Mouse (Mus musculus): ENCODE measurements around the gene Xlr4a. TPM values are rescaled to one million over a fixed set of nuclear protein-coding genes. Genes with fewer than 3 reads are reported as not detected.
"Not testable (repeated sequence)": the region's sequence is repeated elsewhere in the genome, so short reads cannot be mapped to it uniquely, and the experiment has no call there.

Xlr4a gene
- 0.20 and 0.74 TPM in 2 replicates for polyA plus RNA-seq (2014; fragmentation: Nextera tagmentation; extraction: Ambion mirVana)

DNA sequence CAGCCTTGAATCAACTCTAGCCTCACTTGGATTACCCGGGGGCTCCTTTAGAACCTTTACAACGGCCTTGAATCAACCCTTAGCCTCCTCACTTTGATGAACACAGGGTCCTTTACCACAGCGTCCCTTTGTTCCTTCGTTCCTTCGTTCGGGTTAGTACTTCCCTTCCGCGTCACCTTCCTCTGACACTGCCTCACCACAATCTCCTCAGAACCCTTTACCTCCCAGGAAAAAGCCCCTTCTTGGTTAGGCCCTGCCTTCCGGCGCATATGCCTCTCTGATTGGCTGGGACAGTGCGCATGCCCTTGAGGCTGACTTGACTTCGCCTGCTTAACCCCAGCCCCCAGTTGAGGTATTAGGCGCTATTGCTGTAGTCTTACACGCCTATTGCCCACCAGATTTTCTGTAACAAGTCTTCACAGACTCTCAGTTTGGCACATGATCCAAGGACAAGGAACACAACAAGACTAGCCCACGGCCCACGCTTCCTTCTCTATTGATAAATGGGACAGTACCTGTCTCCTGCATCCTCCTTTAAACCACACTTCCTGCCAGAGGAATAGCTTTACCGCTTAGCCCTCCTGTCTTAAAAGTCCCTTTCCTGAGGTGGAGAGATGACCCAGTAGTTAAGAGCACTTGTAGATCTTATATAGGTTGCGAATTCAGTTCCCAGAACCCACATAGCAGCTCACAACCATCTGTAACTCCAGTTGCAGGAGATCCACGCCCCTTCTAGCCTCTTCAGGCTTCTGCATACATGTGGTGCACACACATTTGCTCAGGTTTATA is at the start of gene Xlr4a:
Gene Xlr4a, minus strand, starts transcription at position 212 of the 789 bp plus-strand sequence.
- H3K27me3 ChIP-seq (replicated peaks; ENCODE audit: control insufficient read depth, insufficient read depth, low read length); H3K36me3 ChIP-seq (ENCODE audit: control insufficient read depth, insufficient read depth, low read length); H3K9ac ChIP-seq (ENCODE audit: low read depth, low read length); DNase-seq (ENCODE audit: low spot score); H3K4me1 ChIP-seq (ENCODE audit: control insufficient read depth, insufficient read depth, low read length); H3K4me2 ChIP-seq (ENCODE audit: low read depth, low read length); H3K27ac ChIP-seq (replicated peaks; ENCODE audit: low read depth, low read length); H3K9me3 ChIP-seq (ENCODE audit: control insufficient read depth, low read length); H3K4me3 ChIP-seq (ENCODE audit: low read depth, low read length); ATAC-seq (ENCODE audit: low read depth): not testable (repeated sequence)
- WGBS: 77% methylated on average over 18 of the region's 19 CpGs

DNA sequence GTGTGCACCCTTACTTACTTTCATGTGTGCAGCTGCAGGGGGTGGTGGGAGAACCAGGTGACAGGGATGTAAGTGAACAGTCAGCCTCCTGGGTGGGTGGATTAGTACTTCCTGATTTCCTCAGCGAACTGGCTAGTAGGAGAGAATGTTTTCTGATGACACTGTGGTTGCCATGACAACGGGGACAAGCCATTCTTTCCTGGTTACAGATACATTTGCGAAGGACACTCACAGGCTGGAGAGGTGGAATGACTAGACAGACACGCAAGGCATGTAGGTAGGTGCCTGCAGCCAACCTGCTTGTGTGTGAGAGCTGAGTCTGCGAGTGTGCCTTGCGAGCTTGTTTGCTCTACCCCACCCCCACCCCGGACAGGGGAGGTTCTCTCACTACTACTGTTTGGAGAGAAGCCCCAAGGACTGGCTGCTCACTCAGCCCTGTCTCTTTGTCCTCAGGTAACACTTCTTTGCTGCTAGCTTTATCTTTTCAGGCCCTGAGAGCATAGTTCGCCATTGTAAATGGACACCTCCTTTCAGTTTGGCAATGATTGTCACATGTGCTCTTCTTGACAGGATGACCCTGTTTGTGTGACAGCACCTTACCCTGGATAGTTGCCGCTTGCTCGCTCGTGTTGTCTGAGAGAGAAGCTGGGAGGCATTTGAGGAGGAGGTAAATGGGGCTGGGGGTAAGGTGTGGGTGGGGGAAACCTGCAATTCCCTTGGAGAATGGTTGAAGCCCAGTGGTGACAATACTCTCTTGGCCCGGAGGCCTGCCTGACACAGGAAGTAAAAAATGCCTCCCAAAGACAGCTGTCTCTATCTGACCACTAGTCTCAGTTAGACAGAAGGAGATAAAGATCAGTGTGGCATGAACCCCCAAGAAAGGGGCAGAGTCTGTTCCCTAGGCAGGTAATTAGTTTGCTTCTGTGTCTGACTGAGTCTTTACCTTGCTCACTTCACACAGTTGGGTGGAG is 40.9 kb upstream of the Xlr4a start:
- not testable (repeated sequence) for H3K9me3 ChIP-seq (ENCODE audit: control insufficient read depth, low read length); H3K27ac ChIP-seq (replicated peaks; ENCODE audit: low read depth, low read length); H3K36me3 ChIP-seq (ENCODE audit: control insufficient read depth, insufficient read depth, low read length); H3K4me2 ChIP-seq (ENCODE audit: low read depth, low read length); H3K4me3 ChIP-seq (ENCODE audit: low read depth, low read length); DNase-seq (ENCODE audit: low spot score); H3K27me3 ChIP-seq (replicated peaks; ENCODE audit: control insufficient read depth, insufficient read depth, low read length); H3K9ac ChIP-seq (ENCODE audit: low read depth, low read length); H3K4me1 ChIP-seq (ENCODE audit: control insufficient read depth, insufficient read depth, low read length)
- no CpG with 5 or more reads among the region's 12 CpGs for WGBS
- peak; percentile 33; the same call in 1 of the 2 replicates for ATAC-seq (ENCODE audit: low read depth)

DNA sequence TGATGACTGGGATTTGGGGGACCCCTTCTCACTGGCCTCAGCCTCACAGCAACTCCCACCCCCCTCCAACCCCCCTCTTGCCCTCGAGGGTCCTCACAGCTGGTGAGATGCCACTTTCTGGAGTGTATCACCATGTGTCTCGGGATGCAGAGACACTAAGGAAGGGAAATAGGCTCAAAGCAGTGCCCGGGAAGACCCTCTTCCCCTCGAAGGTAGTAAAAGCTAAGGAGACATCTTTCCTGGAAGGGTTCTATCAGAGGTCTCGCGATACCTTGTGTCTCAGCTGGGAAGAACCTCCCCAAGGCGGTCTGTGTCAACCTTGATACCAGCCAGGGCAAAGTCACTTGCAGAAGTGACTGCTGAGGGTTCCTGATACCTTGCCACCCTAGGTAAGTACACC is 34.5 kb upstream of the Xlr4a start, which contains the start of gene Gm14685:
Gene Gm14685, plus strand, starts transcription at position 301 of the 400 bp plus-strand sequence.
- not testable (repeated sequence) for H3K36me3 ChIP-seq (ENCODE audit: control insufficient read depth, insufficient read depth, low read length); DNase-seq (ENCODE audit: low spot score); H3K9ac ChIP-seq (ENCODE audit: low read depth, low read length); H3K27ac ChIP-seq (replicated peaks; ENCODE audit: low read depth, low read length); H3K27me3 ChIP-seq (replicated peaks; ENCODE audit: control insufficient read depth, insufficient read depth, low read length); H3K4me3 ChIP-seq (ENCODE audit: low read depth, low read length); H3K9me3 ChIP-seq (ENCODE audit: control insufficient read depth, low read length); H3K4me2 ChIP-seq (ENCODE audit: low read depth, low read length); ATAC-seq (ENCODE audit: low read depth); H3K4me1 ChIP-seq (ENCODE audit: control insufficient read depth, insufficient read depth, low read length)
- no CpG with 5 or more reads among the region's 7 CpGs for WGBS

DNA sequence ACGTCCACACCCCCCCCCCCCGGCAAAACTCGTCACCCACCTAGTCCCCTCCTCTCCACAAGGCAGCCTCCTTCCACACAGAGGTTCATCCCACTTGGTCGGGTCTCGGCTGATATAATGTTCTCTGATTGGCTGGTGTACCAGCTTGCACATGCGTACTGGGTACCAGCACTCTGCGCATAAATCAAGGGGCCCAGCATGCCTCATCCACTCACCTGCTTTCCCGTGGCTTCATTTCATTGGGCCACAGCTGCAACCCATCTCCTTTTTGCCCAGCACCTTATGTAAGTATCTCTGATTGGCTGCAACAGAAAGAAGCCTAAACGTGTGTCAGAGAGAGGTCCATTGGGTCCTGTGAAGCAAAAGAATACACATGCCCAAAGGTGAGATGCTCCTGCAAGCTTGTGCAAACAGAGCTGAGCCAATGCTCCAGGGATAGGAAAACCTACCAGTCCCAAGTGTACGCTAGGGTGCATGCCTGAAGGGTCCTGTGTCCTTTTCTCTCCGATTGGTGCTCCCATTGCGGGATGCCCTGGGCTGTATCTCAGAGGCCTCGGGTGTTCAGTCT is 14.7 kb upstream of the Xlr4a start, which contains the start of gene Xlr3a:
Gene Xlr3a, minus strand, starts transcription at position 155 of the 568 bp plus-strand sequence.
- H3K9ac ChIP-seq (ENCODE audit: low read depth, low read length); H3K9me3 ChIP-seq (ENCODE audit: control insufficient read depth, low read length); H3K36me3 ChIP-seq (ENCODE audit: control insufficient read depth, insufficient read depth, low read length); ATAC-seq (ENCODE audit: low read depth); DNase-seq (ENCODE audit: low spot score); H3K27ac ChIP-seq (replicated peaks; ENCODE audit: low read depth, low read length); H3K27me3 ChIP-seq (replicated peaks; ENCODE audit: control insufficient read depth, insufficient read depth, low read length); H3K4me3 ChIP-seq (ENCODE audit: low read depth, low read length); H3K4me1 ChIP-seq (ENCODE audit: control insufficient read depth, insufficient read depth, low read length); H3K4me2 ChIP-seq (ENCODE audit: low read depth, low read length): not testable (repeated sequence)
- 69% methylated on average over 11 of the region's 13 CpGs for WGBS

DNA sequence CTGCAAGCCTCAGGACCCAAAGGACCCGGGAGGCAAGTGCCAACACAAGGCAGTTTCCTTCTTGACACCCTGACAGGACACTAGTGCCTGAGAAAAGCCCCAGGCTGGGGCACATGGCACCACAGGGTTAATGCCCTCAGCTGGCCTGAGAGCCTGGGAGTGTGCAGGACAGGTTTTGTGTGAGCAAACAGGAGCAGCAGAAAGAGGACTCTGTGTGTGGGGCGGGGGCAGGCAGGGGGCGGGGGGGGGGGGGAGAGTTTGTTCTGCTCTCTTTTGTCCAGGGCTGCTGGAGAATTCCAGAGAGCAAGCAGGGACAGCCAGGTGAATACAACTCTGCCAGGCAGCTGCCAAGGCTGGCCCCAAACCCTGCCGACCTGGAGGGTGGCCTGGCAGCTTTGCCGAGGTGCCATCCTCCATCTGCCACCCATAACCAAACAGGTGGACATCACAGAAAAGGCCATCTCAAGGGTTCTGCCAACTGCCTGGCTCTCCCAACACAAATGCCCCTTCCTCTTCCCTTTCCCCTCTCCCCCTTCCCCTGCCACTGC is 15.4 kb downstream of the Xlr4a start:
- DNase-seq (ENCODE audit: low spot score); H3K9ac ChIP-seq (ENCODE audit: low read depth, low read length); H3K4me1 ChIP-seq (ENCODE audit: control insufficient read depth, insufficient read depth, low read length); H3K36me3 ChIP-seq (ENCODE audit: control insufficient read depth, insufficient read depth, low read length); H3K27me3 ChIP-seq (replicated peaks; ENCODE audit: control insufficient read depth, insufficient read depth, low read length); H3K4me2 ChIP-seq (ENCODE audit: low read depth, low read length); H3K4me3 ChIP-seq (ENCODE audit: low read depth, low read length); H3K27ac ChIP-seq (replicated peaks; ENCODE audit: low read depth, low read length); H3K9me3 ChIP-seq (ENCODE audit: control insufficient read depth, low read length); ATAC-seq (ENCODE audit: low read depth): not testable (repeated sequence)
- no CpG with 5 or more reads among the region's 5 CpGs for WGBS

DNA sequence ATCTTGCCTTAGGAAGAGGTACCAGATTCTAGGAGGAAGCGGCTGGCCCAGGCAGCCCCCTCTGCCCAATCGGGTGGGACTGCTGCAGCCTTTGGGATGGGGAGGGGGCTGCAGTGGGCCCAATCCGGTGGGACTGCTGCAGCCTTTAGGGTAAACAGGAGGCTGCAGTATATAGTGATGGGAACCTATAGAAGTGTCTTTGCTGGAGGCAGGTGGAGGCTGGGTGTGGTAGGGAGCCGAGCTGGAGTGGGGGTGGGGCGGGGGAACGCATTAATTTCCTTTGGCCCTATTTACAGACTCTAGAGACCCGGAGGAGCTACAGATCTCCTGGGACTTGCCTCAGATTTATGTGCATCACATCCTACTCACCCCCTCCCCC is 17.9 kb downstream of the Xlr4a start, which contains the start of gene Pnma3:
Gene Pnma3, plus strand, starts transcription at position 373 of the 379 bp plus-strand sequence.
- H3K36me3 ChIP-seq (ENCODE audit: control insufficient read depth, insufficient read depth, low read length): no peaks in the 10 kb centered on the region
- H3K4me3 ChIP-seq (ENCODE audit: low read depth, low read length): peak within 1 kb of the TSS; percentile 21
- WGBS: 24% methylated on average over 6 of the region's 7 CpGs
- H3K27me3 ChIP-seq (replicated peaks; ENCODE audit: control insufficient read depth, insufficient read depth, low read length): no peaks in the 10 kb centered on the region
- peak within 1 kb of the TSS; percentile 51 for H3K4me2 ChIP-seq (ENCODE audit: low read depth, low read length)
- DNase-seq (ENCODE audit: low spot score) (no peak), ATAC-seq (ENCODE audit: low read depth) (0 out of 2 replicates have a peak, but pooled peaks have one; percentile 30)
- H3K4me1 ChIP-seq (ENCODE audit: control insufficient read depth, insufficient read depth, low read length): no peaks in the 10 kb centered on the region
- no peak within 1 kb of the TSS for H3K27ac ChIP-seq (replicated peaks; ENCODE audit: low read depth, low read length)
- H3K9me3 ChIP-seq (ENCODE audit: control insufficient read depth, low read length): no peaks in the 10 kb centered on the region
- peak within 1 kb of the TSS; percentile 45; the same call in 1 of the 2 replicates for H3K9ac ChIP-seq (ENCODE audit: low read depth, low read length)

DNA sequence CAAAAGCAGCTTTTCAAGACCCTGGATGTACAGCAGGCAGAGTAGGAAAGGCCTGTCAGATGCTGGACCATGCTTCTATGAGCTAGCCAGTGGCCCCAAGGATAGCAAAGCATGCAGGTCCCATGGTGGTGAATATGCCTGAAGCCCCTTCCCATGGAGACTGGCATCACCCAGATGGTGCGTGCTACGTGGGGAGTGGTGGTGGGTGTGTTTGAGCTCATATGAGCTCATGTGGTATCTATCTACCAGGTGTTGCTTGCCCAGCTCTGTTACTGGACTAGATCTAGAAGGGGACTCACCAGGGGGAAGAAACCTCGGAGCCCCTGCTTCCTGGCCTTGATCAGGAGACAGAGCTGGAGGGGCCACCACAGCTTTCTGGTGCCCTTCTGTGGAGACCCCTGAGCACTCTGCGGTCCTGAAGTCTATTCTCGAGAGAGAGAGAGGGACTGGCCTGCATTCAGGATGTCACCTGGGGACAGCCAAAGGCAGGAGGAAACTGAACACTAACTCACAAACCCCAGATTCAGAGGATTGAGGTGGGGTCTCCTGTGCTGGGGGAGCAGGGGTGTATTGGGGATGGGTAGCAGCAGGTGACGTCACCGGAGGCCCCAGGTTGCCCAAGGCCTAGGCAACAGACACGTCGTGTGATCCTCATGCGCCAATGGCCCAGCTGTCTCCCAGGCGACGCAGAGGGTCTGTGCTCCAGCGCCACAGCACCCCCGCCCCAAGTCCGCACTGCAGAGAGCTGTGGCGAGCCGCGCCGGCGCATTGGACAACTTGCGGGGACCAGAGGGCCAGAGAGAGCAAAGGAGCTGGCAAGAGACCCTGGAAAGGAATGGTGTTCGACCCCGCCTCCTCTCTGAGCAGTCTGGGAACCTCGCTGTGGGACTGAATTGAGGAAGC is 18.5 kb downstream of the Xlr4a start:
- Histone ChIP-seq H3K27ac (replicated peaks; ENCODE audit: low read depth, low read length) (no peak overlapping the region), H3K4me2 (ENCODE audit: low read depth, low read length) (peak overlapping the region; percentile 51), H3K4me1 (ENCODE audit: control insufficient read depth, insufficient read depth, low read length) (no peaks in the 10 kb centered on the region), H3K27me3 (replicated peaks; ENCODE audit: control insufficient read depth, insufficient read depth, low read length) (no peaks in the 10 kb centered on the region), H3K9me3 (ENCODE audit: control insufficient read depth, low read length) (no peaks in the 10 kb centered on the region), H3K36me3 (ENCODE audit: control insufficient read depth, insufficient read depth, low read length) (no peaks in the 10 kb centered on the region), H3K9ac (ENCODE audit: low read depth, low read length) (peak overlapping the region; percentile 45; the same call in 1 of the 2 replicates), H3K4me3 (ENCODE audit: low read depth, low read length) (peak overlapping the region; percentile 21)
- DNase-seq (ENCODE audit: low spot score) (peak; percentile 7), ATAC-seq (ENCODE audit: low read depth) (0 out of 2 replicates have a peak, but pooled peaks have one; percentile 68)
- 45% methylated on average over 20 of the region's 24 CpGs for WGBS

All from embryonic facial prominence, embryonic 14.5 days (tissue).